Mouse (Mus musculus): ENCODE measurements at regions not wholly inside any gene's neighbourhood (a gene's known extent, or its start where the extent isn't known, plus 50 kb on each side); places are given as distances from the start of the nearest gene placed in this dataset.

DNA sequence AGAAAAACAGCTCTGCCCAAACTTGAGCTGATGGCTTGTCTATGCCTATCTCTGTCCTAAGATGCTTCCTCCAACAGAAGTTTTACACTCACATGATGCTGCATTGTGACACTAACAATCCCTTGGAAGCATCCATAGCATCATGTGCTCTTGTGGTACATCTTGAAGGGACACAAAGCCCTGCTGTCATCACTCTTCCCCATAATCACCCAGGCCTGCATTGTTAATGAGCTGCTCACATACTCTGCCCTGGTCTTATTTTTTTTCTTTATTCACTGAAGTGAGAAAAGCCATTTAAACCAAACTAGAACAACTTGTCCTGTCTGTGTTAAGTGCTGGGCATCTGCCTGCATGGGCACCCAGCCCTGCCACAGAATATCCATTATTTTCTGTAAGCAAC is 683.3 kb downstream of the Tns3 start:
- Histone ChIP-seq H3K4me3 (ENCODE audit: low read depth, low read length) (no peak overlapping the region), H3K36me3 (ENCODE audit: control insufficient read depth, insufficient read depth, low read length) (no peaks in the 10 kb centered on the region), H3K27me3 (replicated peaks; ENCODE audit: control insufficient read depth, insufficient read depth, low read length) (no peaks in the 10 kb centered on the region), H3K4me2 (ENCODE audit: low read length) (no peak overlapping the region), H3K27ac (ENCODE audit: low read depth, low read length) (no peak overlapping the region), H3K9me3 (replicated peaks; ENCODE audit: control insufficient read depth, low read length) (no peaks in the 10 kb centered on the region; the same call in 1 of the 2 replicates), H3K9ac (ENCODE audit: low read length) (no peak overlapping the region), H3K4me1 (ENCODE audit: control insufficient read depth, insufficient read depth, low read length) (no peaks in the 10 kb centered on the region)
- ATAC-seq (no peak), DNase-seq (ENCODE audit: low spot score) (no peak)

DNA sequence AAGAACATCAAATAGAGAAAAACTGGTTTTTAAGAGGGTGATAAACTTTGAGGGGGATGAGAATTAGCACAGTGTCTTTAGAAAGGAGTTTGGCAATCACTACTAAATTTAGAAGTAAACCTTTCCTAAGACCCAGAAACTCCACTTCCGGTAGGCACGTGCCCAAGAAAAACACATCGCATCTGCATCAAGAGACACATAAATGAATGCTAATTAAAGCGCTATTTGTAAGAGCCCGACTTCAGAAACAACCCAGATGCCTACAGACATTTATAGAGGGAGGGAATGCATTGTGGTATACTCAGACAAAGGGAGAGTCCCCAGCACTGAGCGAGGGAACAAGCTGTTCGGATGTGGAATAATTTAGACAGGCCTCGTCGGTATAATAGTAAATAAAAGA is 688.5 kb downstream of the Tns3 start:
- H3K4me1 ChIP-seq (ENCODE audit: control insufficient read depth, insufficient read depth, low read length) = no peaks in the 10 kb centered on the region
- DNase-seq (ENCODE audit: low spot score) (peak; percentile 41), ATAC-seq (peak; percentile 66; the same call in 1 of the 2 replicates)
- H3K4me2 ChIP-seq (ENCODE audit: low read length) = no peak overlapping the region
- no peak overlapping the region for H3K9ac ChIP-seq (ENCODE audit: low read length)
- H3K27me3 ChIP-seq (replicated peaks; ENCODE audit: control insufficient read depth, insufficient read depth, low read length) = no peaks in the 10 kb centered on the region
- no peaks in the 10 kb centered on the region for H3K9me3 ChIP-seq (replicated peaks; ENCODE audit: control insufficient read depth, low read length)
- no peak overlapping the region for H3K27ac ChIP-seq (ENCODE audit: low read depth, low read length)
- no peak overlapping the region for H3K4me3 ChIP-seq (ENCODE audit: low read depth, low read length)
- no peaks in the 10 kb centered on the region for H3K36me3 ChIP-seq (ENCODE audit: control insufficient read depth, insufficient read depth, low read length)
- WGBS = 21% methylated on average over 9 of the region's 9 CpGs

GRCm38 (mm10) chr11:7949931-7950330 is 714.4 kb downstream of the Tns3 start:
- no peak overlapping the region for H3K4me2 ChIP-seq (ENCODE audit: low read length)
- no peaks in the 10 kb centered on the region for H3K4me1 ChIP-seq (ENCODE audit: control insufficient read depth, insufficient read depth, low read length)
- no peaks in the 10 kb centered on the region for H3K36me3 ChIP-seq (ENCODE audit: control insufficient read depth, insufficient read depth, low read length)
- H3K9me3 ChIP-seq (replicated peaks; ENCODE audit: control insufficient read depth, low read length) = no peaks in the 10 kb centered on the region
- ATAC-seq (no peak), DNase-seq (ENCODE audit: low spot score) (no peak)
- no peaks in the 10 kb centered on the region for H3K27me3 ChIP-seq (replicated peaks; ENCODE audit: control insufficient read depth, insufficient read depth, low read length)
- H3K27ac ChIP-seq (ENCODE audit: low read depth, low read length) = no peak overlapping the region
- H3K4me3 ChIP-seq (ENCODE audit: low read depth, low read length) = no peak overlapping the region
- no peak overlapping the region for H3K9ac ChIP-seq (ENCODE audit: low read length)

DNA sequence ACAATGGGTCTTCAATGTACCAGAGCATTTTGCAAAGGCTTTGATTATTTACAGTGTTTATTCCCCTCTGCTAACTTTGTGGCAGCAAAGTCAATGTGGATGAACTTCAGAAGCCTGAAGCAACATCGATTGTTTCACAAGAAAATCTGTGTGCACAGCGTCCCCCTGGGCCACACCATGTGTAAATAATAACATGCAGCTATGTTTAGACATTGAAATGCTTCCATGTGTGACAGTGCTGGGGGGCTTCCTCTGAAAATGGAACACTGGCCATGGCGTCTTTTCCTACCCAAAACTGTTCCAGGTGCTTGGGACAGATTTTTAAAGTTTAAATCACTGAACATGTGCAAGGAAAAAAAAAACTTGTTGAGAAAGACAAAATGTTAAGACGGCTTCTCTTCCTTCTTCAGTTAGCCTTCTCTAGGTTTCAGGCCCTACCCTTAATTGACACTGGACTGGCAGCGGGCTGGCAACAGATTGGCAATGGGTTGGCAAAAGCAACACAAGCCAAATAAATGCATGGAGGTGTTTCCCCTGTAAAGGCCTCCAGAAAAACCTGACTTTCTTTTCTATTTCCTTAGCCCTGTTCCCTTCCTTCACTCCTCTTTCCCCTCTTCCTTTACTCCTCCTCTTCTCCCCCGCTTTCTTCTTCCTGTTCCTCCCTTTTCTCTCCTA is 715.0 kb downstream of the Tns3 start:
- Histone ChIP-seq H3K9me3 (replicated peaks; ENCODE audit: control insufficient read depth, low read length) (no peaks in the 10 kb centered on the region), H3K4me2 (ENCODE audit: low read length) (no peak overlapping the region), H3K9ac (ENCODE audit: low read length) (no peak overlapping the region), H3K36me3 (ENCODE audit: control insufficient read depth, insufficient read depth, low read length) (no peaks in the 10 kb centered on the region), H3K4me1 (ENCODE audit: control insufficient read depth, insufficient read depth, low read length) (no peaks in the 10 kb centered on the region), H3K27ac (ENCODE audit: low read depth, low read length) (no peak overlapping the region), H3K27me3 (replicated peaks; ENCODE audit: control insufficient read depth, insufficient read depth, low read length) (no peaks in the 10 kb centered on the region), H3K4me3 (ENCODE audit: low read depth, low read length) (no peak overlapping the region)
- WGBS = 88% methylated on average over 6 of the region's 6 CpGs
- DNase-seq (ENCODE audit: low spot score) (no peak), ATAC-seq (no peak)

DNA sequence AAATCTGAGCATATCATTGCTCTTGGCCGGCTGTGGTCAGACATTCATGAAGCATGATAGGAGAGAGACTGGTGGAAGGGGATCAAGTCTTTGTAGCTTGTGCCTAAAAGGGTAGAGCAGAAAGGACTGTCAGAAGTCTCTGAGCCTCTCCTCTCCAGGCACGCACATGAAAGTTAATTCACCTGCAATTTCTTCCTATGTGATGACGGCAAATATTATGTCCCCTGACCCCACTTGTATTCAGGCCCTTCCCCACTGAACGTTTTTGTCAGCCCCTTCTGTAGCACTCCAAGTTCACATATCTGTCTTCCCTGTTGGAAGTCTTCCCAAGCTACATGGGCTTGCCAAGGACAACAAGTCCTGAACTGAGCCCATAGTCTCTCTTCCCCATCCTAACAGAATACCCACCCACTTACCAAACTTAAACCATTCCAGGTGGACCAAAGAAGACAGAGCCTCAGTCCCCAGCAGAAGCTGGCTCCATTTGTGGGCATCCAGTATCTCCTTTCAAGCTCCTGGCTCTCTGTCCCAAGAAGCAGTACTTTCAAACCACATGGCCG is 719.3 kb downstream of the Tns3 start:
- no peak overlapping the region for H3K4me3 ChIP-seq (ENCODE audit: low read depth, low read length)
- H3K27ac ChIP-seq (ENCODE audit: low read depth, low read length) = no peak overlapping the region
- no peak overlapping the region for H3K4me2 ChIP-seq (ENCODE audit: low read length)
- H3K9me3 ChIP-seq (replicated peaks; ENCODE audit: control insufficient read depth, low read length) = no peaks in the 10 kb centered on the region
- no peaks in the 10 kb centered on the region for H3K27me3 ChIP-seq (replicated peaks; ENCODE audit: control insufficient read depth, insufficient read depth, low read length)
- H3K36me3 ChIP-seq (ENCODE audit: control insufficient read depth, insufficient read depth, low read length) = no peaks in the 10 kb centered on the region
- no peaks in the 10 kb centered on the region for H3K4me1 ChIP-seq (ENCODE audit: control insufficient read depth, insufficient read depth, low read length)
- WGBS = 85% methylated on average over 5 of the region's 5 CpGs
- DNase-seq (ENCODE audit: low spot score) (no peak), ATAC-seq (no peak)
- no peak overlapping the region for H3K9ac ChIP-seq (ENCODE audit: low read length)

DNA sequence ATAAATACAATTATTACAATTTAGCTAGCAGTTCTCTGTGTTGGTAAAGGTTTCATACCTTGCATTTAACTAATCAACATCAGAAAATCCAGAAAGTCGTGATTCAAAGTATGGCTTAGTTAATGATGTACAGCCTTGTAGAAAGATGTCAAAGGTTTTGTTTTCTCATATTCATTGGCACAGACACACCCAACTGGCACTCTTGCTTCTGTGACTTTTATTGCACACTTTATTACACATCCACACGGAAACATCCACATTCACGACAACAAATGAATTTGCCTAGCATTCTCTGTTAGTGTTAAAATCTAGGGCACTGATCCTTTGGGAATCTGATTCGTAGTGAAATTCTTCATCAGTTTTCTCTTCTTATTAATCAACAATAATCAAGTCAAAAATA is 720.0 kb downstream of the Tns3 start:
- Histone ChIP-seq H3K9ac (ENCODE audit: low read length) (no peak overlapping the region), H3K4me2 (ENCODE audit: low read length) (no peak overlapping the region), H3K4me3 (ENCODE audit: low read depth, low read length) (no peak overlapping the region), H3K36me3 (ENCODE audit: control insufficient read depth, insufficient read depth, low read length) (no peaks in the 10 kb centered on the region), H3K27me3 (replicated peaks; ENCODE audit: control insufficient read depth, insufficient read depth, low read length) (no peaks in the 10 kb centered on the region), H3K4me1 (ENCODE audit: control insufficient read depth, insufficient read depth, low read length) (no peaks in the 10 kb centered on the region), H3K27ac (ENCODE audit: low read depth, low read length) (no peak overlapping the region), H3K9me3 (replicated peaks; ENCODE audit: control insufficient read depth, low read length) (no peaks in the 10 kb centered on the region)
- DNase-seq (ENCODE audit: low spot score) (no peak), ATAC-seq (no peak)
- 85% methylated on average over 4 of the region's 4 CpGs for WGBS

DNA sequence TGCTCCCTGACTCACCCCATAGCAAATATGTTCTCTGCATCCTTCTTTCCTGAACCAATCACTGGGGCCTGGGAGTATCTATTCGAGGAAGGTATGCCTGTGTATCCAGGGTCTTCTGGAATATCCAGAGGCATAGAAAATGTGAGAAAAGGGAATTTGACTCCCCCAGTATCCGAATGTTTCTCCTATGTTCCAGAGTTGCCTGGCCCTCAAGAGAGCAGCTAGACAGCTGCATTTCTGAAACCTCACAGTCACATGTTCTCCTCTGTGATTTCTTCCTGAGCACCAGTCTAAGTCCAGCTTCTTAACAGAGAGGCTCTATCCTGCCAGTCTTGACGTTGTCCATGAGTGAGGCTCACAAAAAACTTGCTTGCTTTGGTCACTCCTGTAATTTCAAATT is 719.9 kb upstream of the Igfbp3 start:
- ATAC-seq = no peak
- whole genome bisulfite sequencing = 80% methylated on average over 3 of the region's 3 CpGs
- H3K36me3 ChIP-seq (ENCODE audit: control insufficient read depth, insufficient read depth, low read length) = no peaks in the 10 kb centered on the region

DNA sequence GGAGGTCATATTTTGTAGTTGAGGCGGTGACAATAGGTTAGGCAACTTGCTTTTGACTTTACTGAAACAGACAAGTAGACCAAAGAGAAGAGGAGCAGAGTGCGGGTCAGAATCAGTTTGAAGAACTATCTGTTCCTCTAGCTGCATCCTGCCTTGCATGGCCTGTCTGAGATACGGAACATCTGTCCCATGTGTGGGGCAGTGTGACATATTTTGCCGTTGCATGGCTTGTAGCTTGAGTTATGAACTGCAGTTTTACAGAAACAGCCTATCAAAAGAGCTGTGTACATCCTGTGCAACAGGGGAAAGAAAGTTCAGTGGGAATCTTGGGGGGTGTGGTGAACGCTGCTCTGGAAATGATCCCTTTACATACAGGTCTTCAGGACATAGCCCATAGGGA is 718.9 kb upstream of the Igfbp3 start:
- no peak overlapping the region for H3K9ac ChIP-seq (ENCODE audit: low read length)
- WGBS = 91% methylated on average over 5 of the region's 5 CpGs
- DNase-seq (ENCODE audit: low spot score) = no peak
- H3K36me3 ChIP-seq (ENCODE audit: control insufficient read depth, insufficient read depth, low read length) = no peaks in the 10 kb centered on the region
- 0 out of 2 replicates have a peak, but pooled peaks cover 2% of the 10 kb centered on the region for H3K9me3 ChIP-seq (replicated peaks; ENCODE audit: control insufficient read depth, low read length)
- no peaks in the 10 kb centered on the region for H3K27me3 ChIP-seq (replicated peaks; ENCODE audit: control insufficient read depth, insufficient read depth, low read length)
- no peak for ATAC-seq
- H3K4me3 ChIP-seq (ENCODE audit: low read depth, low read length) = no peak overlapping the region
- no peak overlapping the region for H3K27ac ChIP-seq (ENCODE audit: low read depth, low read length)
- no peak overlapping the region for H3K4me2 ChIP-seq (ENCODE audit: low read length)
- no peaks in the 10 kb centered on the region for H3K4me1 ChIP-seq (ENCODE audit: control insufficient read depth, insufficient read depth, low read length)

More for the DNA sequence above, 719.9 kb upstream of the Igfbp3 start:
- Histone ChIP-seq H3K4me3 (ENCODE audit: low read depth, low read length) (no peak overlapping the region), H3K27me3 (replicated peaks; ENCODE audit: control insufficient read depth, insufficient read depth, low read length) (no peaks in the 10 kb centered on the region), H3K9ac (ENCODE audit: low read length) (no peak overlapping the region), H3K27ac (ENCODE audit: low read depth, low read length) (no peak overlapping the region), H3K9me3 (replicated peaks; ENCODE audit: control insufficient read depth, low read length) (no peaks in the 10 kb centered on the region), H3K4me1 (ENCODE audit: control insufficient read depth, insufficient read depth, low read length) (no peaks in the 10 kb centered on the region), H3K4me2 (ENCODE audit: low read length) (no peak overlapping the region)
- DNase-seq (ENCODE audit: low spot score) = no peak

- no peak overlapping the region for H3K9ac ChIP-seq (ENCODE audit: low read length)
- 0 out of 2 replicates have a peak, but pooled peaks cover 3% of the 10 kb centered on the region for H3K9me3 ChIP-seq (replicated peaks; ENCODE audit: control insufficient read depth, low read length)
- no peaks in the 10 kb centered on the region for H3K36me3 ChIP-seq (ENCODE audit: control insufficient read depth, insufficient read depth, low read length)
- DNase-seq (ENCODE audit: low spot score) = no peak
- no peaks in the 10 kb centered on the region for H3K27me3 ChIP-seq (replicated peaks; ENCODE audit: control insufficient read depth, insufficient read depth, low read length)
- H3K4me3 ChIP-seq (ENCODE audit: low read depth, low read length) = no peak overlapping the region
- no peaks in the 10 kb centered on the region for H3K4me1 ChIP-seq (ENCODE audit: control insufficient read depth, insufficient read depth, low read length)
- H3K4me2 ChIP-seq (ENCODE audit: low read length) = no peak overlapping the region
- ATAC-seq = no peak
- 82% methylated on average over 2 of the region's 3 CpGs for WGBS
- H3K27ac ChIP-seq (ENCODE audit: low read depth, low read length) = no peak overlapping the region
Measured at GRCm38 (mm10) chr11:7931064-7931797, 717.5 kb upstream of the Igfbp3 start.

Data from forebrain, embryonic 14.5 days (tissue).